Mouse (Mus musculus): ENCODE results near the gene Tnr. TPM values are rescaled to one million over a fixed set of nuclear protein-coding genes. Genes with fewer than 3 reads are reported as not detected.

Tnr gene
- polyA plus RNA-seq, 1 experiment from 2014 or later, result 0.49 TPM

DNA sequence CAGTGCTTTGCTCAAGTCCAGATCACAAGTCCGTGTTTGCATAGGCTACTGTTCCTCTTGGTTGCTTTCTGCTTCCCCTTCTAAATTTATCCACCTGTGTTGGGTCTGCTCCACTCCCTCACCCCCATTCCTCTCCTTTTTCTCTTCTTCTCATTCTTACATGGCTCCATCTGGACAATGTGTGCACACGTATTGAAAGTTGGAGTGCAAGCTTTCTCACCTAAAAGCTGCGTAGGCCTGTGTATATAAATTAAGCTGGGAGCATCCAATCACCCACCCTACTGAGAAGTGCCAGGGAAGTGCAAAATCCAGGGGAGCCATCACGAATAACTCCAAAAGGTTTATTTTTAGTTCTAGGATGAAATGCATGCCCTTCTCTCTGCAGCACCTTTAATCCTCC lies 264.7 kb downstream of the Tnr start:
- H3K9me3 ChIP-seq (ENCODE audit: control insufficient read depth, low read length), result no peaks in the 10 kb centered on the region

DNA sequence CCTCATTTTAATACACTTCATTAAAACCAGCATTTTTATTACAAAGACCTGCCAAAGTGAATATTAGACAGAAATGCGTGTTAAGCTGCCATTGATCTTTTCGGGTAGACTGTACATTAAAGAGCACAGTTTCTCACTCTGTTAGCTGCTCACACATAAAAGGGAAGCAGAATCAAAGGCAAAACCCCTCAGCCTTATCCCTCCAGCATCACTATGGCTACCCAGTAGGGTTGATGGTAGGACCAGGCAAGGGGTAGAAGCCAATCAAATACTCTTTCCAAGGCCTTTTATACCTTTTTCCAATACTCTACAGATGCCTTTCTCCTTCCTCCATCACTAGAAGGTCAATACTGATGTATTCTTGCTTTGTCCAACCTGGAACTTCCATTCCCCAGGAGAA lies 269.0 kb downstream of the Tnr start:
- Histone ChIP-seq H3K4me3 (ENCODE audit: low read depth, low read length) (no peak overlapping the region), H3K4me1 (replicated peaks; ENCODE audit: control insufficient read depth, insufficient read depth, low read length) (no peaks in the 10 kb centered on the region), H3K9me3 (ENCODE audit: control insufficient read depth, low read length) (no peaks in the 10 kb centered on the region), H3K4me2 (replicated peaks; ENCODE audit: low read depth, low read length) (no peak overlapping the region), H3K36me3 (ENCODE audit: control insufficient read depth, insufficient read depth, low read length) (no peaks in the 10 kb centered on the region), H3K27me3 (ENCODE audit: control insufficient read depth, insufficient read depth, low read length) (no peaks in the 10 kb centered on the region), H3K27ac (ENCODE audit: low read depth, low read length) (no peak overlapping the region), H3K9ac (ENCODE audit: low read depth, low read length) (no peak overlapping the region)
- DNase-seq (ENCODE audit: low spot score) (no peak), ATAC-seq (ENCODE audit: low FRiP score) (no peak)
- WGBS, result 93% methylated on average over 2 of the region's 2 CpGs

More for the DNA sequence above, 264.7 kb downstream of the Tnr start:
- Histone ChIP-seq H3K9ac (ENCODE audit: low read depth, low read length) (no peak overlapping the region), H3K4me3 (ENCODE audit: low read depth, low read length) (no peak overlapping the region), H3K27me3 (ENCODE audit: control insufficient read depth, insufficient read depth, low read length) (no peaks in the 10 kb centered on the region), H3K36me3 (ENCODE audit: control insufficient read depth, insufficient read depth, low read length) (no peaks in the 10 kb centered on the region), H3K27ac (ENCODE audit: low read depth, low read length) (no peak overlapping the region), H3K4me1 (replicated peaks; ENCODE audit: control insufficient read depth, insufficient read depth, low read length) (no peaks in the 10 kb centered on the region), H3K4me2 (replicated peaks; ENCODE audit: low read depth, low read length) (no peak overlapping the region)
- WGBS, result 79% methylated on average over 4 of the region's 4 CpGs
- ATAC-seq (ENCODE audit: low FRiP score) (no peak), DNase-seq (ENCODE audit: low spot score) (no peak)

DNA sequence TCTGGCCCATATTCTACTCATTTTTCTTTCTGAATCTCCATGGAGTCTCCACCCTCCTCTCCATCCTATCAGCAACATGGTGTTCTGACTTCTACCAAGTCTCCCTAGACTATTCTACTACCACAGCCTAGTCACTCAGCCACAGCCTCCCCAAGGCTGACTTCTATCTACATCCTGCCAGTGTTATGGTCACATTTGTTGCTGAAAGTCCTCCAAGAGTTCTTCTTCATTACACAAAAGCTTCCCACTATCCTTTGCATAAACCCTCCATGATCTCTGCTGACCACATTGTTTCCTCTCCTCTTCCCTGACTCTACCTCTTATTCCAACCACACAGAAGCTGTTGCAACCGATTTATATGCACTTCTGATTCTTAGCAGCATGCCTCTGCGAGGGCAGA lies 272.5 kb downstream of the Tnr start:
- Histone ChIP-seq H3K27me3 (ENCODE audit: control insufficient read depth, insufficient read depth, low read length) (no peaks in the 10 kb centered on the region), H3K4me2 (replicated peaks; ENCODE audit: low read depth, low read length) (no peak overlapping the region), H3K9ac (ENCODE audit: low read depth, low read length) (no peak overlapping the region), H3K27ac (ENCODE audit: low read depth, low read length) (no peak overlapping the region), H3K36me3 (ENCODE audit: control insufficient read depth, insufficient read depth, low read length) (no peaks in the 10 kb centered on the region), H3K9me3 (ENCODE audit: control insufficient read depth, low read length) (no peaks in the 10 kb centered on the region), H3K4me1 (replicated peaks; ENCODE audit: control insufficient read depth, insufficient read depth, low read length) (no peaks in the 10 kb centered on the region), H3K4me3 (ENCODE audit: low read depth, low read length) (no peak overlapping the region)
- WGBS, result 73% methylated on average over 2 of the region's 2 CpGs
- no peak for DNase-seq (ENCODE audit: low spot score)
- no peak for ATAC-seq (ENCODE audit: low FRiP score)

DNA sequence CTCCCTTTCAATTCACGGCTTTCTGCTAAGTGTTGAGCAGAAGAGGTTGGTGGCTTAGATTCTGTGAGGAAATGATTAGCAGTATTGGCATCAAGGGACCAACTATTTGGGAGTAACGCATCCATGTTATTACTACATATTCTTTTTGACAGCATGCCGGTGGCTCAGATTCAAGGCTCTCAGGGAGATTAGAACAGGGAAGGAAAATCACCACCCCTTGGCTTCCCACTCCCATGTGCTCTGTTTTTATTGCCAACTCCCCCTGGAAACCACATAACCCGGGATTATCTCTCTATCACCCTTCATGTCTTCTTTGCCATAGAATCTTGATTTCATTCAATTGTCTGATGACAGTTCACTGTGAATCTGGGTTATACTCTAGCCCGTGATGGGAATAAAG lies 276.8 kb downstream of the Tnr start:
- ATAC-seq (ENCODE audit: low FRiP score) (no peak), DNase-seq (ENCODE audit: low spot score) (no peak)
- Histone ChIP-seq H3K36me3 (ENCODE audit: control insufficient read depth, insufficient read depth, low read length) (no peaks in the 10 kb centered on the region), H3K27me3 (ENCODE audit: control insufficient read depth, insufficient read depth, low read length) (no peaks in the 10 kb centered on the region), H3K9me3 (ENCODE audit: control insufficient read depth, low read length) (no peaks in the 10 kb centered on the region), H3K9ac (ENCODE audit: low read depth, low read length) (no peak overlapping the region), H3K4me1 (replicated peaks; ENCODE audit: control insufficient read depth, insufficient read depth, low read length) (no peaks in the 10 kb centered on the region), H3K4me2 (replicated peaks; ENCODE audit: low read depth, low read length) (no peak overlapping the region), H3K4me3 (ENCODE audit: low read depth, low read length) (no peak overlapping the region), H3K27ac (ENCODE audit: low read depth, low read length) (no peak overlapping the region)
- 95% methylated on average over 5 of the region's 5 CpGs for WGBS

DNA sequence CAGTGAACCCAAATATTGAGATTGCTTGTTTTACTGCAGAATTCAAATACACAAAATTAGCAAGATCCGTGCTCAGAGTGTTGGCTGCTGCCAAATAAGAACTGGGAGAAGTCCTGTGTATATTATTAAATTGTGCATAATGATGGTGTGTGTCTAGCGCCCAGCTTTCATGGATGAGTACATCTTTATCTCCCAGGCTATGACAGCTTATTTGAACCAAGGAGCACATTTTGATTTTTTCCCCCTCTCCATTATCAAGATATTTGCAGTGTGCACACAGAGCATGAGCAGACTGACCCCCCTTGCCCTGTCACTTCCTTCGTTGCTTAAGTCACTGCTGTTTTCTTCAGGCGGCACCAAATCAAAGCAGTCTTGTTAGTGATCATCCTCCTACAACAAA lies 278.2 kb downstream of the Tnr start:
- Histone ChIP-seq H3K9me3 (ENCODE audit: control insufficient read depth, low read length) (no peaks in the 10 kb centered on the region), H3K27me3 (ENCODE audit: control insufficient read depth, insufficient read depth, low read length) (no peaks in the 10 kb centered on the region), H3K36me3 (ENCODE audit: control insufficient read depth, insufficient read depth, low read length) (no peaks in the 10 kb centered on the region), H3K27ac (ENCODE audit: low read depth, low read length) (no peak overlapping the region), H3K4me3 (ENCODE audit: low read depth, low read length) (no peak overlapping the region), H3K4me1 (replicated peaks; ENCODE audit: control insufficient read depth, insufficient read depth, low read length) (no peaks in the 10 kb centered on the region), H3K4me2 (replicated peaks; ENCODE audit: low read depth, low read length) (no peak overlapping the region), H3K9ac (ENCODE audit: low read depth, low read length) (no peak overlapping the region)
- WGBS, result 73% methylated on average over 4 of the region's 4 CpGs
- ATAC-seq (ENCODE audit: low FRiP score) (no peak), DNase-seq (ENCODE audit: low spot score) (no peak)

DNA sequence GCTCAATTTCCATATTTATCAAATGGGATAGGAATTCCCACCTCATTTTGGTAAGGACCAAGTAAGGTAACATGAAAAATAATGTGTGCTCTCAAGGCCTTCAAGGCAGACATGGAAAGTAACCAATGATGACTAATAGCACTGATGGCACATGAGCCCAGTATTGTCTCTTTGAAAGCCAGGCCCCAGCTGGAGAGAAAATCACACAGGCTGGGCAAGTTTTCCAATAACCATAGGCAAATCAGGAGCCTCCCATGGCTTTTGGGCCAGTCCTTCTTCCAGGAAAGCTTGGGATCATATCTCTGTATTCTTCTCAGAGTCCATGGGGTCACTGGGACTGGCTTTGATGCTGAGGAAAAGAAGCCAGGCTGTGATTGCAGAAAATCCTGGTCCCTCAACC lies 280.1 kb downstream of the Tnr start:
- DNase-seq (ENCODE audit: low spot score) (no peak), ATAC-seq (ENCODE audit: low FRiP score) (no peak)
- H3K4me1 ChIP-seq (replicated peaks; ENCODE audit: control insufficient read depth, insufficient read depth, low read length), result no peaks in the 10 kb centered on the region
- H3K36me3 ChIP-seq (ENCODE audit: control insufficient read depth, insufficient read depth, low read length), result no peaks in the 10 kb centered on the region
- H3K4me2 ChIP-seq (replicated peaks; ENCODE audit: low read depth, low read length), result no peak overlapping the region
- H3K27ac ChIP-seq (ENCODE audit: low read depth, low read length), result no peak overlapping the region
- no peaks in the 10 kb centered on the region for H3K9me3 ChIP-seq (ENCODE audit: control insufficient read depth, low read length)
- no peak overlapping the region for H3K9ac ChIP-seq (ENCODE audit: low read depth, low read length)
- no peak overlapping the region for H3K4me3 ChIP-seq (ENCODE audit: low read depth, low read length)
- H3K27me3 ChIP-seq (ENCODE audit: control insufficient read depth, insufficient read depth, low read length), result no peaks in the 10 kb centered on the region

DNA sequence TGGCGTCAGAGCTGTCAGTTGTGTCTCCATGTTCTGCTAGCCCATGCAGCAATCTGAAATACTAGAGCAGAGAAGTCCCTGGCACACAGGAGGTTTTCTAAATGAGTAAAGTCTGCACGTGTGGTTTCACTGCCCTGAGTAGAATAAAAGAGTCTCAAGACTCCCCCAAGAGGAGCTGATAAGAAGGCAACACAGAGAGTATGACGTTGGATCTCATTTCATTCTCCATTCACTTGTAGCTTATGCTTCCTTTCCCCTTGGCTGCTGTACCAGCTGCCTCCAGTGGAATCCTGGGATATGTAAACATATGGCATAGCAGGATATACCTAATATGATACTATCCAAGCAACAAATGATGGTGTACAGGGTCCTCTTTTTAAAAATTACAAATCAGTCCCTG lies 285.9 kb downstream of the Tnr start:
- H3K9me3 ChIP-seq (ENCODE audit: control insufficient read depth, low read length), result no peaks in the 10 kb centered on the region
- no peak overlapping the region for H3K9ac ChIP-seq (ENCODE audit: low read depth, low read length)
- no peak overlapping the region for H3K4me2 ChIP-seq (replicated peaks; ENCODE audit: low read depth, low read length)
- H3K36me3 ChIP-seq (ENCODE audit: control insufficient read depth, insufficient read depth, low read length), result no peaks in the 10 kb centered on the region
- DNase-seq (ENCODE audit: low spot score) (no peak), ATAC-seq (ENCODE audit: low FRiP score) (no peak)
- H3K4me3 ChIP-seq (ENCODE audit: low read depth, low read length), result no peak overlapping the region
- H3K27ac ChIP-seq (ENCODE audit: low read depth, low read length), result no peak overlapping the region
- 53% methylated on average over 3 of the region's 3 CpGs for WGBS
- H3K27me3 ChIP-seq (ENCODE audit: control insufficient read depth, insufficient read depth, low read length), result no peaks in the 10 kb centered on the region
- H3K4me1 ChIP-seq (replicated peaks; ENCODE audit: control insufficient read depth, insufficient read depth, low read length), result no peaks in the 10 kb centered on the region

DNA sequence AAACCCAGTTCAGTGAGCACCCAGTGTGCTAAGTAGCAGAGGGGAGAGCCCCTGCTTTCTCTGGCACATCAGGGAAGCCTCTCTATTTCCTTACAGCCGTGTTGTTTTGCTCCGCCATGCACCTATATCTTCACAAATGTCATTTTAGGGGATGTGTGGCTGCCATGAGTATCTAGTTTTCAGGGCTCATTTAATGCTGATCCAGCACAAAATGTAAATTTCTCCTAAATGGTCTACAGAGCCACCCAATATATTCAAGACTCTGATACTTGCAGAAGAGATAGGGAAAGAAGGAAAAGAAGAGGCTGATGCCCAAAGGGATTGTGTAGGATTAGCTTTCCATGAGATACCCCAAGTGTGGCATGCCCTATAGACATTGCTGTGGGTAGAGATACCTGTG lies 288.2 kb downstream of the Tnr start:
- no peaks in the 10 kb centered on the region for H3K36me3 ChIP-seq (ENCODE audit: control insufficient read depth, insufficient read depth, low read length)
- no peak for ATAC-seq (ENCODE audit: low FRiP score)
- no peak for DNase-seq (ENCODE audit: low spot score)
- H3K4me1 ChIP-seq (replicated peaks; ENCODE audit: control insufficient read depth, insufficient read depth, low read length), result no peaks in the 10 kb centered on the region
- H3K27me3 ChIP-seq (ENCODE audit: control insufficient read depth, insufficient read depth, low read length), result no peaks in the 10 kb centered on the region
- 81% methylated on average over 2 of the region's 2 CpGs for WGBS
- no peak overlapping the region for H3K27ac ChIP-seq (ENCODE audit: low read depth, low read length)
- no peak overlapping the region for H3K4me3 ChIP-seq (ENCODE audit: low read depth, low read length)
- no peak overlapping the region for H3K4me2 ChIP-seq (replicated peaks; ENCODE audit: low read depth, low read length)
- no peaks in the 10 kb centered on the region for H3K9me3 ChIP-seq (ENCODE audit: control insufficient read depth, low read length)
- no peak overlapping the region for H3K9ac ChIP-seq (ENCODE audit: low read depth, low read length)

DNA sequence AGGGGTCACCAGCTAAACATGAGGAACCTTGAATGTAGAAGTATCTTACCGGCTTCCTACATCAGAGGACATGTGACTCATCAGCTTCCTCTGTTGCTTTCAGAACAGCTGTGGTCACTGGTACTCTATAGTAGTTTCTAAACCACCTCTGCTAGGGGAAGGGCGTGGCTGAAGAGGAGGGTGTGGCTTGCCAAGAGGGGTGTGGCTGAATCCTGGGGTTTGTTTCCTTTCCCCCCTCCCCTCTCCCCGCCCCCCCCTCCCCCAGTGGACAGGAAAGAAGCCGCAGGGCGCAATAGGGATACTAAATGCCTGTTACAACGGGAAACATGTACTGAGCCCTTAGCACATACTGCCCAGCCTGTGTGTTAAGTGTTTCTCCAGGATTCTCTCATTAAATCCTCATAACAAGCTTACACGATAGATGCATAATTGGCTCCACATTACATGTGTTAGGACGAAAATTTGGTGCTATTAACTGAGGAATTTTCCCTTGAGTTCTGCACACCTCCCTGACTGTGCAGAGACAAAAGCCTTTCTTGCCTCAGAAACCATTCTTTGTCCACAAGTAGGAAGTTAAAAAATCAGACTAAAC lies 289.3 kb downstream of the Tnr start:
- Histone ChIP-seq H3K4me2 (replicated peaks; ENCODE audit: low read depth, low read length) (no peak overlapping the region), H3K27me3 (ENCODE audit: control insufficient read depth, insufficient read depth, low read length) (no peaks in the 10 kb centered on the region), H3K9me3 (ENCODE audit: control insufficient read depth, low read length) (no peaks in the 10 kb centered on the region), H3K4me1 (replicated peaks; ENCODE audit: control insufficient read depth, insufficient read depth, low read length) (no peaks in the 10 kb centered on the region), H3K4me3 (ENCODE audit: low read depth, low read length) (no peak overlapping the region), H3K27ac (ENCODE audit: low read depth, low read length) (no peak overlapping the region), H3K36me3 (ENCODE audit: control insufficient read depth, insufficient read depth, low read length) (no peaks in the 10 kb centered on the region), H3K9ac (ENCODE audit: low read depth, low read length) (no peak overlapping the region)
- 9% methylated on average over 7 of the region's 8 CpGs for WGBS
- ATAC-seq (ENCODE audit: low FRiP score) (peak; percentile 65; the same call in 1 of the 2 replicates), DNase-seq (ENCODE audit: low spot score) (peak; percentile 22)
